Mouse (Mus musculus): Measurements from ENCODE around the gene Tenm4. TPM values are rescaled to one million over a fixed set of nuclear protein-coding genes. Genes with fewer than 3 reads are reported as not detected.
A peak's percentile ranks its signal among the peaks of the same experiment; 100 is the strongest.

Gene Tenm4
- polyA plus RNA-seq, 1 experiment from 2014 or later: 38.0 TPM

DNA sequence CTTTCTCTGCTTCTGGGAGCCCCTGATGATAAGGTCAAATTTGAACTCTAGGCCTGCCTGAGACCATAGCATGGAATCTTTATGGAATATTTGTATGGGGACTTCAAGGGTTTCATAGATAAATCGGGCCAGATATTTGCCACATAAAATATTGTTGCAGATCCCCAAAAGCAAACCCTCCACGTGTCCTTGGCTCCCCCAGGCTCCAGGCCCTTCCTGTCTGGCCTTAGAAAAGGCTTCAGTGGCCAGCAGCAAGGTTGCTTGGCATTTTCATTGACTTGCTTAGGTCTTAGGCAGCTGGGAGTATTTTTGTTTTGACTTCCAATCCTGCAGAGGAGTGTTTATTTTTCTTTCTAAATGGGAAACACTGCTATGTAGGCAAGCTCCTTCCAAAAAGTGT is 477.6 kb downstream of the Tenm4 start:
- Histone ChIP-seq H3K36me3 (ENCODE audit: control insufficient read depth, insufficient read depth, low read length) (no peaks in the 10 kb centered on the region), H3K4me2 (ENCODE audit: low read length) (no peak overlapping the region), H3K27ac (replicated peaks; ENCODE audit: low read depth, low read length) (no peak overlapping the region), H3K27me3 (ENCODE audit: control insufficient read depth, insufficient read depth, low read length) (peaks cover 12% of the 10 kb centered on the region; the same call in 1 of the 2 replicates), H3K9ac (replicated peaks; ENCODE audit: low read length) (no peak overlapping the region), H3K9me3 (ENCODE audit: control insufficient read depth, low read length) (no peaks in the 10 kb centered on the region), H3K4me1 (ENCODE audit: control insufficient read depth, insufficient read depth, low read length) (peaks cover 53% of the 10 kb centered on the region), H3K4me3 (replicated peaks; ENCODE audit: low read depth, low read length) (no peak overlapping the region)
- 50% methylated on average over 2 of the region's 2 CpGs for WGBS
- ATAC-seq (ENCODE audit: low FRiP score, low TSS enrichment) (no peak), DNase-seq (no peak)

DNA sequence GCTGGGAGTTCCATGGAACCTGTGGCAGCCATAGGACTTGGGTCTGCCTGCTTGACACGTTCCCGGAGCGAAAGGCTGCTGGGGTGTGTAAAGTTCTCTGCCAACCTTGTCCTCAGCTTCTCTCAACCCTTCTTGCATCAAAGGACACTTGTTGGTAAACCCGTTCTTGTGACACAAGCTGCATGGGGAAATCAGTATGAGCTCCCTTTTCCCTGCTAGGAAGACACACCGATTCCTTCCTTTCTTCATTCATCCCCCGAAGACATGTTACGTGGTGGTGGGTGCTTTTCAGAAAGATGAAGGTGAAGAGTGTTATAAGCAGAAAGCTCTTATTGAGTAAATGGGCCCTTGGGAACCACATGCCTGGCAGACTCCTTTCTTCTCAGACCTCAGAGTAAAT is 478.1 kb downstream of the Tenm4 start:
- Histone ChIP-seq H3K4me3 (replicated peaks; ENCODE audit: low read depth, low read length) (no peak overlapping the region), H3K36me3 (ENCODE audit: control insufficient read depth, insufficient read depth, low read length) (no peaks in the 10 kb centered on the region), H3K4me1 (ENCODE audit: control insufficient read depth, insufficient read depth, low read length) (peaks cover 47% of the 10 kb centered on the region), H3K4me2 (ENCODE audit: low read length) (no peak overlapping the region), H3K9ac (replicated peaks; ENCODE audit: low read length) (no peak overlapping the region), H3K9me3 (ENCODE audit: control insufficient read depth, low read length) (no peaks in the 10 kb centered on the region), H3K27ac (replicated peaks; ENCODE audit: low read depth, low read length) (no peak overlapping the region), H3K27me3 (ENCODE audit: control insufficient read depth, insufficient read depth, low read length) (peaks cover 12% of the 10 kb centered on the region; the same call in 1 of the 2 replicates)
- DNase-seq (no peak), ATAC-seq (ENCODE audit: low FRiP score, low TSS enrichment) (no peak)
- 78% methylated on average over 7 of the region's 7 CpGs for WGBS

DNA sequence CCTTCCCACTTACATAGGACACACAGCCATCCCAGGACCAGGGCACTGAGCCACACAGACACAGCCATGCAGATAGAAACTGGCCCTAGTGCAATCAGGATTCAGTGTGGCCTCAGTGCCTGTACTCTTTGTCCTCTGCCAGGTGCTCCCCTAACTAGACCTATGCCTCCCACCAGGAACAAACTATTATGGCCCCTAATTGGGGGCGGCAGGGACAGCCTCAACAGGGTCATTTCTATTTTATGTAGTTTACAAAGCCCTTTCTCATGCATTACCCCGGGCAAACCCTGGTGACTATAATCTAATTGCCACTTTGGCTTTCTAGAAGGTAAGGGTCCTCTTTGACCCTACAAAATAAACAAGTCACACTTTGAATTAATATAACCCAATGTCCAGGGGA is 479.4 kb downstream of the Tenm4 start:
- no peak for DNase-seq

DNA sequence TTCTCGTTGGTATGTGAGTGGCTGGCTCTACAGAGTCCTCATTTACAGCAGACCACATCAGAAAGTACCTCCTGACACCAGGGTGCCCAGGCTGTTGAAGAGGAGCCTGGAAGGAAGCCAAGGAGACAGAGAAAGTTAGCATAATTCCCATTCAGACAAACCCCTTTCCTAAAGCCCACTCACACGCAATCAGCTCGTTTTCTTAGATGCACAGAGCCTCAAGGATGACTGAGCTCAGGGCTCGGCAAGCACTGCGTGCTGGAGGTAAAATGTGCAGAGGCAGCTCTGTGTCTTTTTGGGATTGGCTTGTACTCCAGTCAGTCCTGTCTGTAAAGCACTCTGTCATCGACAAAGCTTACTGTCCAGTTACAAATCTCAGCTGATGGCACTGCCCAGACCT is 480.0 kb downstream of the Tenm4 start:
- H3K9ac ChIP-seq (replicated peaks; ENCODE audit: low read length): no peak overlapping the region
- H3K27me3 ChIP-seq (ENCODE audit: control insufficient read depth, insufficient read depth, low read length): 0 out of 2 replicates have a peak, but pooled peaks cover under 1% of the 10 kb centered on the region
- H3K4me1 ChIP-seq (ENCODE audit: control insufficient read depth, insufficient read depth, low read length): peaks cover 43% of the 10 kb centered on the region
- no peaks in the 10 kb centered on the region for H3K36me3 ChIP-seq (ENCODE audit: control insufficient read depth, insufficient read depth, low read length)
- ATAC-seq (ENCODE audit: low FRiP score, low TSS enrichment) (no peak), DNase-seq (peak; percentile 65)
- H3K9me3 ChIP-seq (ENCODE audit: control insufficient read depth, low read length): no peaks in the 10 kb centered on the region
- H3K4me3 ChIP-seq (replicated peaks; ENCODE audit: low read depth, low read length): no peak overlapping the region
- WGBS: 12% methylated on average over 6 of the region's 6 CpGs
- H3K4me2 ChIP-seq (ENCODE audit: low read length): no peak overlapping the region
- H3K27ac ChIP-seq (replicated peaks; ENCODE audit: low read depth, low read length): no peak overlapping the region; the same call in 1 of the 2 replicates

More for the DNA sequence above, 479.4 kb downstream of the Tenm4 start:
- Histone ChIP-seq H3K27ac (replicated peaks; ENCODE audit: low read depth, low read length) (no peak overlapping the region), H3K36me3 (ENCODE audit: control insufficient read depth, insufficient read depth, low read length) (no peaks in the 10 kb centered on the region), H3K4me1 (ENCODE audit: control insufficient read depth, insufficient read depth, low read length) (peaks cover 43% of the 10 kb centered on the region), H3K4me3 (replicated peaks; ENCODE audit: low read depth, low read length) (no peak overlapping the region), H3K9me3 (ENCODE audit: control insufficient read depth, low read length) (no peaks in the 10 kb centered on the region), H3K27me3 (ENCODE audit: control insufficient read depth, insufficient read depth, low read length) (peaks cover 6% of the 10 kb centered on the region; the same call in 1 of the 2 replicates), H3K9ac (replicated peaks; ENCODE audit: low read length) (no peak overlapping the region), H3K4me2 (ENCODE audit: low read length) (no peak overlapping the region)
- ATAC-seq (ENCODE audit: low FRiP score, low TSS enrichment): no peak
- 24% methylated on average over 2 of the region's 2 CpGs for WGBS

DNA sequence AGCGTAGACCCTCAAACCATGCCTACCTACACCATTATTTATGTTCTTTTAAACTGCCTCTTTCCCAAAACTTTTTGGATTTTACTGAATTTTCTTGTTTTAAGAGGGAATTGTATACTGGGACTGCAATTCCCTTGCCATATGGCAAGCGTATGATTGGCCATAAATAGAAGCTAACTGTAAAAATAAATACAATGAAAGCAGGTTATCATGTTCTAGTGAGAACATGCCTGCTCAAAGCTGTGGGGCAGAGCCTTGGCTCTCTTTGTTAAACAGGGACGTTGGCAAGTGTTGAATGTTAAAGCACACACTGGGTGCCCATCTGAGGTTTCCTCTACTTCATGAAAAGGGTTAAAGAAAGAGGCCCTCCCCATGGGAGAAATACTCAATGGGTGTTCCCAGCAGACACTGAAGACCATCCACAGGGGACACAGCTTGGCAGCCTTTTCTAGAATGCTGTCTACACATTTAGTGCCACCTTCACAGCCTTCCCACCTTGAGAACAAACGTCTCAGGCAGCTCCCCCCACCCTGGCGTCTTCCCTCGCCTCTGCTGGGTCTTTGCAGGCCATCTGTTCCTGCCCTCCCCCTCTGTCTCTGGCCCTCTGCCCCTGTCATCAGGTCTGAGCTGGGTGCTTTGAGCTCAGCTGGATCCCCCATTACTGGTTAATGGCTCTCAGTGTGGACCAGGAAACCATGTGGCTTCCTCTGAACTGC is 480.7 kb downstream of the Tenm4 start:
- Histone ChIP-seq H3K4me1 (ENCODE audit: control insufficient read depth, insufficient read depth, low read length) (peaks cover 43% of the 10 kb centered on the region), H3K27ac (replicated peaks; ENCODE audit: low read depth, low read length) (no peak overlapping the region; the same call in 1 of the 2 replicates), H3K4me2 (ENCODE audit: low read length) (no peak overlapping the region), H3K4me3 (replicated peaks; ENCODE audit: low read depth, low read length) (no peak overlapping the region), H3K27me3 (ENCODE audit: control insufficient read depth, insufficient read depth, low read length) (no peaks in the 10 kb centered on the region), H3K9me3 (ENCODE audit: control insufficient read depth, low read length) (no peaks in the 10 kb centered on the region), H3K36me3 (ENCODE audit: control insufficient read depth, insufficient read depth, low read length) (no peaks in the 10 kb centered on the region), H3K9ac (replicated peaks; ENCODE audit: low read length) (no peak overlapping the region)
- 27% methylated on average over 6 of the region's 6 CpGs for whole genome bisulfite sequencing
- ATAC-seq (ENCODE audit: low FRiP score, low TSS enrichment) (0 out of 2 replicates have a peak, but pooled peaks have one; percentile 26), DNase-seq (peak; percentile 39)

DNA sequence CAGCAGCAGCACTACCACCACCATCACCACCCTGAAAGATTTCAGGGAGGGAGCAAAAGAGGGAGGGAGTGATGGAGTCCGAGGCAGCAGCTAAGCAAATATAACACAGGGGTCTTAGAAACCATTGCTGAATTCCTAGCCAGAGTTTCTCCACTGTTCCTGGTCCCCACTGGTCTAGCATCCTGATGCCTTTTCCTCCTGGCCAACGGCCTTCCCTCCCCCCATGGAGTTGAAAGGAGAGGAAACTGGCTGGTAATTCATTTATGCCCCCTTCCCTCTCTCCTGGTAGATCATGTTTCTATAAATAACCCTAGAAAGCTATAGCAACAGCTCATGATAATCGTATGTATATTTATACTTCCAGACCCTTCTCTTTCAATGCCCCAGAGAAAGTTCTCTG is 481.8 kb downstream of the Tenm4 start:
- 39% methylated on average over 3 of the region's 3 CpGs for WGBS
- Histone ChIP-seq H3K4me3 (replicated peaks; ENCODE audit: low read depth, low read length) (no peak overlapping the region), H3K4me1 (ENCODE audit: control insufficient read depth, insufficient read depth, low read length) (peaks cover 42% of the 10 kb centered on the region), H3K9ac (replicated peaks; ENCODE audit: low read length) (no peak overlapping the region), H3K27ac (replicated peaks; ENCODE audit: low read depth, low read length) (no peak overlapping the region), H3K27me3 (ENCODE audit: control insufficient read depth, insufficient read depth, low read length) (no peaks in the 10 kb centered on the region), H3K36me3 (ENCODE audit: control insufficient read depth, insufficient read depth, low read length) (no peaks in the 10 kb centered on the region), H3K9me3 (ENCODE audit: control insufficient read depth, low read length) (no peaks in the 10 kb centered on the region), H3K4me2 (ENCODE audit: low read length) (no peak overlapping the region)
- DNase-seq (no peak), ATAC-seq (ENCODE audit: low FRiP score, low TSS enrichment) (no peak)

DNA sequence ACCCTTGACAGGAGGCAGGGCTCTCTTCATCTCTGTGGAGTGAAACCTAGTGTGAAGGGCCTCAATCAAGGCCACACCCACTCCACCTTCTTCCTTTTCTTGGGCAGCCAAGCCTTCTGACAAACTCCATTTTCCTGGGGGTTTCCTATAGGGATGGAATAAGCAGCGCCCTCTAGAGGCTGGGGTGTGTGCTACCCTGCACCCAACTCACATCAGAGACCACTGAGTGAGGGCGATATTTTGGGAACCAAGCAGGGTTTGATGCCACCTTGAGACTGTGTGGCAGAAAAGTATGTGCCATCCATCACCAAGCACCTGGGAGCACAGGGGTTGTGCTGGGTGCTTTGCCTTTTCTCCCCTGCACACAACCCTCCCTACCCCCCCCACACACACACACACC is 483.2 kb downstream of the Tenm4 start:
- H3K9me3 ChIP-seq (ENCODE audit: control insufficient read depth, low read length): no peaks in the 10 kb centered on the region
- H3K4me1 ChIP-seq (ENCODE audit: control insufficient read depth, insufficient read depth, low read length): peaks cover 37% of the 10 kb centered on the region
- H3K4me3 ChIP-seq (replicated peaks; ENCODE audit: low read depth, low read length): no peak overlapping the region
- H3K36me3 ChIP-seq (ENCODE audit: control insufficient read depth, insufficient read depth, low read length): no peaks in the 10 kb centered on the region
- no peak overlapping the region for H3K4me2 ChIP-seq (ENCODE audit: low read length)
- H3K27ac ChIP-seq (replicated peaks; ENCODE audit: low read depth, low read length): no peak overlapping the region
- no peaks in the 10 kb centered on the region; the same call in 1 of the 2 replicates for H3K27me3 ChIP-seq (ENCODE audit: control insufficient read depth, insufficient read depth, low read length)
- ATAC-seq (ENCODE audit: low FRiP score, low TSS enrichment) (no peak), DNase-seq (no peak)
- WGBS: 37% methylated on average over 2 of the region's 2 CpGs
- no peak overlapping the region for H3K9ac ChIP-seq (replicated peaks; ENCODE audit: low read length)

DNA sequence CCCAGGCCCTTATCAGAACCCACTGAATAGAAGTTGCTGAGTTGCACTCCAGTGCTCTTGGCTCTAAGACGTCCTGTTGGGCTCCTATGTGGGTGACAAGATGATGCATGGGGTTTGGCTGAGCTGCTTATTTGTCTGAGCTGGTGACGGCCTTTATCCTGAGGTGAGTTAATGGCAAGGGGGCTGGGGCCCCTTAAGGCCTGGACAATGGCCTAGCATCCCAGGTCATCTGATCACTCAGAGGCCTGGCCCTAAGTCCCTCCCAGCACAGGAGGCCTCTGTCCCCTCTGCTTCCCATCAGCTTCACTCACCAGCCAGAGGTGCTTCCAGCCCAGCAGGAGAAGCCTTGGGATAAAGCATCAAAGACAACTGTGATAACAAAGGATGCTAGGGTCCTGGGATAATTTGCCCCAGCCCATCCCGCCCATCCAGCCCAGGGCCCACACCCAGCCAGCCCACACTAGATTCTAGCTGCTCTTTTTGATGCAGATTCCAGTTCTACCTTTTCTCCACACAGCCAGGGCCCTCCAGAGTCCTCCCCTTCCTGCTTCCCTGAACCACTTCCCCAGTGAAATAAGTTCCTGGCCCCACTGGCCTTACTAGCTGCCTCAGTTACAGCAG is 484.2 kb downstream of the Tenm4 start:
- Histone ChIP-seq H3K27me3 (ENCODE audit: control insufficient read depth, insufficient read depth, low read length) (no peaks in the 10 kb centered on the region; the same call in 1 of the 2 replicates), H3K4me2 (ENCODE audit: low read length) (no peak overlapping the region), H3K36me3 (ENCODE audit: control insufficient read depth, insufficient read depth, low read length) (no peaks in the 10 kb centered on the region), H3K27ac (replicated peaks; ENCODE audit: low read depth, low read length) (no peak overlapping the region), H3K9me3 (ENCODE audit: control insufficient read depth, low read length) (no peaks in the 10 kb centered on the region), H3K4me3 (replicated peaks; ENCODE audit: low read depth, low read length) (no peak overlapping the region), H3K9ac (replicated peaks; ENCODE audit: low read length) (no peak overlapping the region), H3K4me1 (ENCODE audit: control insufficient read depth, insufficient read depth, low read length) (peaks cover 34% of the 10 kb centered on the region)
- DNase-seq (no peak), ATAC-seq (ENCODE audit: low FRiP score, low TSS enrichment) (no peak)
- 35% methylated on average over 3 of the region's 3 CpGs for WGBS
